Mouse (Mus musculus) neural tube, embryonic 15.5 days (tissue): ENCODE measurements at regions not wholly inside any gene's neighbourhood (a gene's known extent, or its start where the extent isn't known, plus 50 kb on each side); places are given as distances from the start of the nearest gene placed in this dataset.
"Not testable (repeated sequence)": the region's sequence is repeated elsewhere in the genome, so short reads cannot be mapped to it uniquely, and the experiment has no call there.

Experiments used
- ATAC-seq: fragments of 200-750 bp; cut with Nextera tagmentation; 2 replicates; pipeline ENCODE4 v1.8.0; 2017; ENCODE audit warnings: mild to moderate bottlenecking, moderate TSS enrichment, moderate library complexity; ENCODE audit not compliant: low FRiP score
- H3K27ac ChIP-seq: fragments of 300-500 bp; sonication (generic); replicated peaks from 2 replicates; pipeline ENCODE4 v1.5.1; 2015; ENCODE audit warnings: mild to moderate bottlenecking, inconsistent platforms
- H3K27me3 ChIP-seq: fragments of 300-500 bp; sonication (generic); replicated peaks from 2 replicates; pipeline ENCODE4 v1.6.1; 2015; ENCODE audit warnings: inconsistent platforms
- H3K36me3 ChIP-seq: fragments of 300-500 bp; sonication (generic); 2 replicates; pipeline ENCODE4 v1.6.1; 2015; ENCODE audit warnings: inconsistent platforms
- H3K4me1 ChIP-seq: fragments of 300-500 bp; sonication (generic); 2 replicates; pipeline ENCODE4 v1.6.1; 2015; ENCODE audit warnings: inconsistent platforms
- H3K4me2 ChIP-seq: fragments of 300-500 bp; sonication (generic); 2 replicates; pipeline ENCODE4 v1.6.1; 2015; ENCODE audit warnings: inconsistent platforms, mild to moderate bottlenecking, moderate library complexity
- H3K4me3 ChIP-seq: fragments of 300-500 bp; sonication (generic); replicated peaks from 2 replicates; pipeline ENCODE4 v1.5.1; 2015; ENCODE audit warnings: mild to moderate bottlenecking, inconsistent platforms
- H3K9ac ChIP-seq: fragments of 300-500 bp; sonication (generic); replicated peaks from 2 replicates; pipeline ENCODE4 v1.6.1; 2015; ENCODE audit warnings: mild to moderate bottlenecking, inconsistent platforms
- H3K9me3 ChIP-seq: fragments of 300-500 bp; sonication (generic); replicated peaks from 2 replicates; pipeline ENCODE4 v1.6.1; 2016; ENCODE audit warnings: inconsistent platforms
- WGBS: fragments of 180-500 bp; shearing (Covaris S2); methylation state at CpG from one replicate; pipeline ENCODE4 v1.1.7; 2015; ENCODE audit warnings: mixed read lengths; 5-methylcytosine and 5-hydroxymethylcytosine counted together

- not testable (repeated sequence) for H3K4me3 ChIP-seq, H3K27ac ChIP-seq, H3K9me3 ChIP-seq, ATAC-seq, H3K4me2 ChIP-seq, H3K9ac ChIP-seq, H3K27me3 ChIP-seq, H3K36me3 ChIP-seq, H3K4me1 ChIP-seq
- 88% methylated on average over 1 of the region's 1 CpGs for WGBS
Observed at GRCm38 (mm10) chr16:84644446-84644845, 91.1 kb downstream of the Mrpl39 start.

GRCm38 (mm10) chr16:84646172-84646684 is 89.3 kb downstream of the Mrpl39 start:
- Histone ChIP-seq H3K4me1 (no peaks in the 10 kb centered on the region), H3K9me3 (no peaks in the 10 kb centered on the region), H3K27ac (no peak overlapping the region), H3K36me3 (no peaks in the 10 kb centered on the region), H3K4me2 (no peak overlapping the region), H3K27me3 (no peaks in the 10 kb centered on the region), H3K9ac (no peak overlapping the region), H3K4me3 (no peak overlapping the region)
- ATAC-seq, result no peak
- 79% methylated on average over 8 of the region's 8 CpGs for WGBS

GRCm38 (mm10) chr16:84650646-84651045 is 84.9 kb downstream of the Mrpl39 start:
- no peak overlapping the region for H3K9ac ChIP-seq
- no peaks in the 10 kb centered on the region for H3K27me3 ChIP-seq
- no peaks in the 10 kb centered on the region for H3K4me1 ChIP-seq
- ATAC-seq, result no peak
- no peaks in the 10 kb centered on the region for H3K9me3 ChIP-seq
- H3K36me3 ChIP-seq, result no peaks in the 10 kb centered on the region
- no peak overlapping the region for H3K4me2 ChIP-seq
- 88% methylated on average over 1 of the region's 1 CpGs for WGBS
- H3K27ac ChIP-seq, result no peak overlapping the region
- no peak overlapping the region for H3K4me3 ChIP-seq

GRCm38 (mm10) chr16:84653873-84654272 is 81.7 kb downstream of the Mrpl39 start:
- Histone ChIP-seq H3K4me2 (no peak overlapping the region), H3K27ac (no peak overlapping the region), H3K36me3 (no peaks in the 10 kb centered on the region), H3K9ac (no peak overlapping the region), H3K27me3 (no peaks in the 10 kb centered on the region), H3K9me3 (no peaks in the 10 kb centered on the region), H3K4me3 (no peak overlapping the region), H3K4me1 (no peaks in the 10 kb centered on the region)
- WGBS, result 90% methylated on average over 1 of the region's 1 CpGs
- ATAC-seq, result no peak

- no peak overlapping the region for H3K4me2 ChIP-seq
- H3K27ac ChIP-seq, result no peak overlapping the region
- H3K9me3 ChIP-seq, result no peaks in the 10 kb centered on the region
- H3K36me3 ChIP-seq, result no peaks in the 10 kb centered on the region
- no peak; the same call in 1 of the 2 replicates for ATAC-seq
- no peak overlapping the region for H3K4me3 ChIP-seq
- no peak overlapping the region for H3K9ac ChIP-seq
- no peaks in the 10 kb centered on the region for H3K4me1 ChIP-seq
- 72% methylated on average over 3 of the region's 3 CpGs for WGBS
- H3K27me3 ChIP-seq, result no peaks in the 10 kb centered on the region
Observed at GRCm38 (mm10) chr16:84661879-84662278, 73.7 kb downstream of the Mrpl39 start.

- H3K27ac ChIP-seq, result no peak overlapping the region
- no peak for ATAC-seq
- 93% methylated on average over 4 of the region's 4 CpGs for WGBS
- H3K36me3 ChIP-seq, result no peaks in the 10 kb centered on the region
- no peak overlapping the region for H3K4me2 ChIP-seq
- H3K9me3 ChIP-seq, result no peaks in the 10 kb centered on the region
- H3K27me3 ChIP-seq, result no peaks in the 10 kb centered on the region
- H3K4me1 ChIP-seq, result no peaks in the 10 kb centered on the region
- H3K9ac ChIP-seq, result no peak overlapping the region
- H3K4me3 ChIP-seq, result no peak overlapping the region
Observed at GRCm38 (mm10) chr16:84663581-84663980, 72.0 kb downstream of the Mrpl39 start.
